Mouse (Mus musculus) G1E (cell line): ENCODE results near the gene Ntn1.

ENCODE experiments used
- CTCF ChIP-seq: IDR thresholded peaks from 2 replicates; pipeline ENCODE4 v1.5.1; 2012; ENCODE audit warnings: low read depth, low read length, inconsistent platforms, mixed read lengths
- GATA1 ChIP-seq: IDR thresholded peaks from 2 replicates; pipeline ENCODE4 v1.6.1; 2012; ENCODE audit warnings: borderline replicate concordance, low read length, inconsistent platforms, mixed read lengths
- GATA2 ChIP-seq: IDR thresholded peaks from 2 replicates; pipeline ENCODE4 v1.6.1; 2012; ENCODE audit warnings: low read depth, low read length, inconsistent platforms, borderline replicate concordance
- TAL1 ChIP-seq: conservative IDR thresholded peaks from 2 replicates; pipeline ENCODE4 v1.6.1; 2012; ENCODE audit warnings: low read depth, low read length, inconsistent platforms, mixed read lengths

- no peak for TF ChIP-seq GATA1
- no peak for TF ChIP-seq CTCF
- TF ChIP-seq TAL1, result no peak
- TF ChIP-seq GATA2, result no peak
Measured at GRCm38 (mm10) chr11:68295474-68295873, 105.1 kb downstream of the Ntn1 start.
